Mouse (Mus musculus): ENCODE results near the gene Rcan2. TPM values are rescaled to one million over a fixed set of nuclear protein-coding genes. Genes with fewer than 3 reads are reported as not detected.

The Rcan2 gene
- polyA plus RNA-seq, 2 experiments = 0.57 to 0.59 TPM

- ATAC-seq (ENCODE audit: insufficient read depth) (no peak), DNase-seq (ENCODE audit: low read depth in 3 of 3, low spot score in 3 of 3) (no peak)
- H3K4me2 ChIP-seq (ENCODE audit: low read depth) = no peak overlapping the region
- H3K4me1 ChIP-seq (replicated peaks; ENCODE audit: control insufficient read depth in 2 of 2, insufficient read depth in 2 of 2, low read length in 1 of 2) = no peaks in the 10 kb centered on the region
- H3K4me3 ChIP-seq (ENCODE audit: insufficient read depth in 1 of 2, low read depth in 2 of 2, low read length in 2 of 2) = no peak overlapping the region
- 70% methylated on average over 5 of the region's 5 CpGs for WGBS (ENCODE audit: insufficient replicate concordance)
- H3K27ac ChIP-seq = no peak overlapping the region
- H3K9me3 ChIP-seq (ENCODE audit: control insufficient read depth, low read length) = no peaks in the 10 kb centered on the region
- H3K9ac ChIP-seq (replicated peaks) = no peak overlapping the region
- H3K27me3 ChIP-seq (ENCODE audit: control insufficient read depth, insufficient read depth, low read length) = no peaks in the 10 kb centered on the region
- H3K36me3 ChIP-seq (replicated peaks; ENCODE audit: control insufficient read depth, insufficient read depth, low read depth) = no peaks in the 10 kb centered on the region
- TF ChIP-seq EP300 (IDR thresholded peaks at IDR 0.05; ENCODE audit: low read depth) (no peak), CTCF (IDR thresholded peaks at IDR 0.05; ENCODE audit: low read depth) (no peak)
These were observed 12.9 kb upstream of the Rcan2 start for GRCm38 (mm10) chr17:43788222-43788621.

GRCm38 (mm10) chr17:43789376-43789775, 11.8 kb upstream of the Rcan2 start:
- Histone ChIP-seq H3K4me1 (replicated peaks; ENCODE audit: control insufficient read depth in 2 of 2, insufficient read depth in 2 of 2, low read length in 1 of 2) (no peaks in the 10 kb centered on the region), H3K27me3 (ENCODE audit: control insufficient read depth, insufficient read depth, low read length) (no peaks in the 10 kb centered on the region), H3K9me3 (ENCODE audit: control insufficient read depth, low read length) (no peaks in the 10 kb centered on the region), H3K27ac (no peak overlapping the region), H3K4me2 (ENCODE audit: low read depth) (no peak overlapping the region), H3K9ac (replicated peaks) (no peak overlapping the region), H3K4me3 (ENCODE audit: insufficient read depth in 1 of 2, low read depth in 2 of 2, low read length in 2 of 2) (no peak overlapping the region), H3K36me3 (replicated peaks; ENCODE audit: control insufficient read depth, insufficient read depth, low read depth) (no peaks in the 10 kb centered on the region)
- no peak for TF ChIP-seq CTCF (IDR thresholded peaks at IDR 0.05; ENCODE audit: low read depth)
- no peak for TF ChIP-seq EP300 (IDR thresholded peaks at IDR 0.05; ENCODE audit: low read depth)
- ATAC-seq (ENCODE audit: insufficient read depth) (no peak), DNase-seq (ENCODE audit: low read depth in 3 of 3, low spot score in 3 of 3) (no peak)

GRCm38 (mm10) chr17:43791751-43792150, 9.4 kb upstream of the Rcan2 start:
- H3K27ac ChIP-seq = no peak overlapping the region
- H3K9me3 ChIP-seq (ENCODE audit: control insufficient read depth, low read length) = no peaks in the 10 kb centered on the region
- H3K36me3 ChIP-seq (replicated peaks; ENCODE audit: control insufficient read depth, insufficient read depth, low read depth) = no peaks in the 10 kb centered on the region
- no peak overlapping the region for H3K4me2 ChIP-seq (ENCODE audit: low read depth)
- H3K4me3 ChIP-seq (ENCODE audit: insufficient read depth in 1 of 2, low read depth in 2 of 2, low read length in 2 of 2) = no peak overlapping the region
- no peak for ATAC-seq (ENCODE audit: insufficient read depth)
- 69% methylated on average over 3 of the region's 3 CpGs for WGBS (ENCODE audit: insufficient replicate concordance)
- H3K27me3 ChIP-seq (ENCODE audit: control insufficient read depth, insufficient read depth, low read length) = no peaks in the 10 kb centered on the region
- no peak for TF ChIP-seq EP300 (IDR thresholded peaks at IDR 0.05; ENCODE audit: low read depth)
- TF ChIP-seq CTCF (IDR thresholded peaks at IDR 0.05; ENCODE audit: low read depth) = no peak
- no peak overlapping the region for H3K9ac ChIP-seq (replicated peaks)
- no peak for DNase-seq (ENCODE audit: low read depth in 3 of 3, low spot score in 3 of 3)
- H3K4me1 ChIP-seq (replicated peaks; ENCODE audit: control insufficient read depth in 2 of 2, insufficient read depth in 2 of 2, low read length in 1 of 2) = no peaks in the 10 kb centered on the region

- Histone ChIP-seq H3K9ac (replicated peaks) (no peak overlapping the region), H3K4me1 (replicated peaks; ENCODE audit: control insufficient read depth in 2 of 2, insufficient read depth in 2 of 2, low read length in 1 of 2) (no peaks in the 10 kb centered on the region), H3K4me3 (ENCODE audit: insufficient read depth in 1 of 2, low read depth in 2 of 2, low read length in 2 of 2) (no peak overlapping the region), H3K36me3 (replicated peaks; ENCODE audit: control insufficient read depth, insufficient read depth, low read depth) (no peaks in the 10 kb centered on the region), H3K27ac (no peak overlapping the region), H3K27me3 (ENCODE audit: control insufficient read depth, insufficient read depth, low read length) (no peaks in the 10 kb centered on the region), H3K9me3 (ENCODE audit: control insufficient read depth, low read length) (no peaks in the 10 kb centered on the region), H3K4me2 (ENCODE audit: low read depth) (no peak overlapping the region)
- ATAC-seq (ENCODE audit: insufficient read depth) = no peak
- WGBS (ENCODE audit: insufficient replicate concordance) = 34% methylated on average over 1 of the region's 1 CpGs
- DNase-seq (ENCODE audit: low read depth in 3 of 3, low spot score in 3 of 3) = no peak
- TF ChIP-seq EP300 (IDR thresholded peaks at IDR 0.05; ENCODE audit: low read depth) = no peak
- no peak for TF ChIP-seq CTCF (IDR thresholded peaks at IDR 0.05; ENCODE audit: low read depth)
These were observed 6.3 kb upstream of the Rcan2 start for GRCm38 (mm10) chr17:43794731-43795280.

DNA sequence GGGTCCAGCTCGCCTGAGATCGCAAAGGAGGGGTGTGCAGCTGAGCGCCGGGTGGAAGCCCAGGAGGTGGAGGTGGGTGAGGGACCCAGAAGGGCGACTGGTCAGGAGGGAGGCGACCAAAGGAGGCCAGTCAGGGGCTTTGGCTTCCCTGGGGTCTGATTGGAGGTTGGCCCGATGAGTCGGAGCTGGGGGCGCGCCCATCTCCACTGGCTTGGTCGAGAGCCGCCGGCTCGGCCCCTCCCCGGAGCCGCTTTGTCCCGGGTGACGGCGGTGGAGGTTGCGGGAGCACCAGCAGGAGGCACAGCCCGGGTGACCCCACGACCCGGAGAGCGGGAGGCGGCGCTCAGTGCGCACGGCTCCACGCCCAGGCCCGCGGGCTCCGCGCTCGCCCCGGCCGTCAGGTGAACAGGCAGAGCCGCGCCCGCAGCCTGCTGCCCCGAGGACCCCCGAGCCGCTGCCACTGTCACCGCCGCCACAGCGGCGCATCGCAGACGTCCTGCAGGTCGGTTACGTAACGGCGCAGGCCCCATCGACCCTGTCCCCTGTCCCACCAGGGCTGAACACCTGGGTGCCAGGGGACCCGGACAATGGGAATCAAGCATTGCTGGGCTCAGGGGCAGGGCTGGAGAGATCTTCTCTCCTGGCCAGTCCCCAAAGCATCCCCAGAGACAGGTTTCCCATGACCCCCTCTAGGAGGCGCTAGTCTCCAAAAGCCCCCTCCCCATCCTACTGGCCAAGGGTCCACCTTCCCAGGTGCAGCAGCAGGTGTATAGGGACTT, 633 bp downstream of the Rcan2 start:
- TF ChIP-seq CTCF (IDR thresholded peaks at IDR 0.05; ENCODE audit: low read depth) = peak; percentile 5; the same call in 1 of the 2 replicates
- TF ChIP-seq EP300 (IDR thresholded peaks at IDR 0.05; ENCODE audit: low read depth) = no peak
- 1% methylated on average over 49 of the region's 55 CpGs for WGBS (ENCODE audit: insufficient replicate concordance)
- peaks cover 11% of the 10 kb centered on the region for H3K27me3 ChIP-seq (ENCODE audit: control insufficient read depth, insufficient read depth, low read length)
- peak overlapping the region; percentile 13 to 47 for H3K4me3 ChIP-seq (ENCODE audit: insufficient read depth in 1 of 2, low read depth in 2 of 2, low read length in 2 of 2)
- no peaks in the 10 kb centered on the region for H3K36me3 ChIP-seq (replicated peaks; ENCODE audit: control insufficient read depth, insufficient read depth, low read depth)
- no peaks in the 10 kb centered on the region for H3K4me1 ChIP-seq (replicated peaks; ENCODE audit: control insufficient read depth in 2 of 2, insufficient read depth in 2 of 2, low read length in 1 of 2)
- no peaks in the 10 kb centered on the region for H3K9me3 ChIP-seq (ENCODE audit: control insufficient read depth, low read length)
- H3K27ac ChIP-seq = no peak overlapping the region
- no peak for DNase-seq (ENCODE audit: low read depth in 3 of 3, low spot score in 3 of 3)
- ATAC-seq (ENCODE audit: insufficient read depth) = peak; percentile 58
- H3K9ac ChIP-seq (replicated peaks) = no peak overlapping the region
- H3K4me2 ChIP-seq (ENCODE audit: low read depth) = peak overlapping the region; percentile 58
